Mouse (Mus musculus): Measurements from ENCODE around the gene Wdfy4.

Wdfy4 gene

GRCm38 (mm10) chr14:33078596-33078995 lies 106.7 kb downstream of the Wdfy4 start:
- no peak for DNase-seq (ENCODE audit: low spot score)

GRCm38 (mm10) chr14:33078110-33078509 lies 107.2 kb downstream of the Wdfy4 start:
- no peak for DNase-seq (ENCODE audit: low spot score)

- DNase-seq (ENCODE audit: low spot score), result no peak
These were observed 112.0 kb downstream of the Wdfy4 start for GRCm38 (mm10) chr14:33073355-33073754.

GRCm38 (mm10) chr14:33072351-33072750 lies 113.0 kb downstream of the Wdfy4 start:
- no peak for DNase-seq (ENCODE audit: low spot score)

- DNase-seq (ENCODE audit: low spot score), result no peak
These were observed 117.6 kb downstream of the Wdfy4 start for GRCm38 (mm10) chr14:33067676-33068075.

- no peak for DNase-seq (ENCODE audit: low spot score)
These were observed 122.3 kb downstream of the Wdfy4 start for GRCm38 (mm10) chr14:33062996-33063395.

GRCm38 (mm10) chr14:33058881-33059660 lies 126.2 kb downstream of the Wdfy4 start:
- DNase-seq (ENCODE audit: low spot score), result no peak

GRCm38 (mm10) chr14:33053441-33053840 lies 131.9 kb downstream of the Wdfy4 start:
- no peak for DNase-seq (ENCODE audit: low spot score)

GRCm38 (mm10) chr14:33045217-33045616 lies 140.1 kb downstream of the Wdfy4 start:
- DNase-seq (ENCODE audit: low spot score), result no peak

- DNase-seq (ENCODE audit: low spot score), result no peak
These were observed 148.5 kb downstream of the Wdfy4 start for GRCm38 (mm10) chr14:33036811-33037210.

GRCm38 (mm10) chr14:33035386-33035785 lies 149.9 kb downstream of the Wdfy4 start:
- no peak for DNase-seq (ENCODE audit: low spot score)

GRCm38 (mm10) chr14:33033424-33033823 lies 151.9 kb downstream of the Wdfy4 start:
- no peak for DNase-seq (ENCODE audit: low spot score)

GRCm38 (mm10) chr14:33030849-33031248 lies 154.5 kb downstream of the Wdfy4 start:
- no peak for DNase-seq (ENCODE audit: low spot score)

GRCm38 (mm10) chr14:33019606-33020005 lies 165.7 kb downstream of the Wdfy4 start:
- DNase-seq (ENCODE audit: low spot score), result no peak

- no peak for DNase-seq (ENCODE audit: low spot score)
These were observed 166.3 kb downstream of the Wdfy4 start for GRCm38 (mm10) chr14:33019050-33019449.

GRCm38 (mm10) chr14:33007638-33008037 lies 177.7 kb downstream of the Wdfy4 start:
- DNase-seq (ENCODE audit: low spot score), result no peak

- DNase-seq (ENCODE audit: low spot score), result no peak
These were observed 180.2 kb downstream of the Wdfy4 start for GRCm38 (mm10) chr14:33005114-33005513.

- DNase-seq (ENCODE audit: low spot score), result no peak
These were observed 185.0 kb downstream of the Wdfy4 start for GRCm38 (mm10) chr14:33000112-33000979.

- no peak for DNase-seq (ENCODE audit: low spot score)
These were observed 185.8 kb downstream of the Wdfy4 start for GRCm38 (mm10) chr14:32999511-32999910.

GRCm38 (mm10) chr14:32994954-32995636 lies 190.2 kb downstream of the Wdfy4 start:
- DNase-seq (ENCODE audit: low spot score), result no peak

- no peak for DNase-seq (ENCODE audit: low spot score)
These were observed 194.2 kb downstream of the Wdfy4 start, which contains the start of gene Lrrc18 for GRCm38 (mm10) chr14:32991082-32991481. TSS of gene Lrrc18 (plus strand) at chr14:32991382.

- DNase-seq (ENCODE audit: low spot score), result no peak
These were observed 198.6 kb downstream of the Wdfy4 start for GRCm38 (mm10) chr14:32986659-32987058.
